Mouse (Mus musculus): Measurements from ENCODE around the gene Dpp8. TPM values are rescaled to one million over a fixed set of nuclear protein-coding genes. Genes with fewer than 3 reads are reported as not detected.

Dpp8 gene
- 10 to 100 TPM; 62.1 to 79.4 TPM for polyA plus RNA-seq (2017; shearing (Covaris generic))

DNA sequence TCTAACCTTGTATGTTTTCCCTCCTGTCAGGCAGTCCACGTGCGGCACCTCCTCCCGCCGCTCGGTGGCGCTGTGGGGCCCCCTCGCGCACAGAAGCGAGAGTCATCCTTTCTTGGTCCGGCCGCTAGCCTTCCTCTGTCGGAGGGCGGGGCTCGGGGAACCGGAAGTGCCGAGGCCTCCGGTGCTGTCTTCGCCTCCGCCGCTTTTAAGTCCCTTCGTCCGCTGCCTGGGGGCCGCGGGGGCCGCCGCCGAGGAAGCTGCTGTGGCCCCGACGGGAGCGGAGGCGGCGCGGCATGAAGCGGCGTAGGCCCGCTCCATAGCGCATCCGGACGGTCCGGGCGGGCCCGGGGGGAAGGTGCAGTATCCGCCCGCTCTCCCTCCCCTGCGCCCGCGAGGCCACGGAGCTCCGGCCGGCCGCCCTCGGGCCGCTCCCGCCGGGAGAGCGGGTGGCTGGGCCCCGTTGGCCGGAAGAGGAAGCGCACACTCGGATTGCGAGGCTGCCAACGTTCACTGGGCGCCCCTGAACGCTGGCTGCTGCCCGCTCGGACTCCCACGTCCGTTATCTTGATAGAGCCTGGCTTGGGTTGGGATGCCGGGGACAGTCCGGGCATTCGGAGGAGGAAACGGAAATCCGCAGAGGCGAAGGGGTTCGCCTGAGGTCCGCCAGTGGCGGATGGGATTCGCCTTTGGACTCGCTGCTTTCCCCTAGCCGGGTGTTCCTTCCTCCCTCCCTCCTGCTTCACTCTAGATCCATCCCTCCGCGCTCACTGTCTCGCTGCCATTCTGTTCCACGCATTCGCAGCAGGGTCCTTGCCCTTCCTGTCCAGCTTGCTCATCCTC lies at the start of gene Dpp8:
Dpp8 (plus strand) TSS at position 146 of the 840 bp plus-strand sequence.

GRCm38 (mm10) chr9:65020991-65021886 lies 11.0 kb upstream of the Dpp8 start, which contains the start of gene Hacd3:
Gene Hacd3 (minus strand): TSS chr9:65021693.

DNA sequence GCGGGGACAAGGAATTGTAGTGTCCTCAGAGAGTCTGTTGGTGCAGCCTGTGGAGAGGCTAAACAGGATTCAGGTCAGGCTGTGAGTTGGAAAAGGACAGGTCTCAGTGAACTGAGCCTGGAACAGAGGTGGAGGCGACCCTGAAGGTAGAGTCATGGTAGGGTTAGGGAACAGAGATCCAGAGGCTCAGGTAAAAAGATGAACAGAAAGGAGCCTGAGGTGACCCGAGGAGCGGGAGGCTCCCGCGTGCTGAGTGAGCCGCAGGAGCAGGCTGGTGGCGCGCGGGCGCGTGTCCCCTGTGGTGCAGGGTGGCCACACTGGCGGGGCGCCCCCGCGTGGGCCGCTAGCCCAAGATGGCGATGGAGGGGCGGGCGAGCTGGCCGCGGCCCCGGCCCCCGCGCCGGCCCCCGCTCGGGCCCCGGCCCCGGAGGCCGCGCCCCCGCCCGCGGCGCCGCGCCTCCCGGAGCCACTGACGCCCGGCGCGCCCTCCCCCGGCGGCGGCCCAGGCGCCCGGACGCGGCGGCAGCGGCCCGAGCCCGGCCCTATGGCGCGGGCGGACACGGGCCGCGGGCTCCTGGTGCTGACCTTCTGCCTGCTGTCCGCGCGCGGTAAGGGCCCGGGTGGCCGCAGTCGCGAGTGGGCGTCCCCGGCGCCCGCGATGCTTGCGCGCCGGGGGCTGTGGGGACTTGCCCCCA lies 68.9 kb downstream of the Dpp8 start, which contains the start of gene Igdcc4:
Igdcc4 (plus strand) TSS at position 496 of the 695 bp plus-strand sequence.

Other genes starting within 250 kb of the Dpp8 start
- 10 to 100 TPM; 20.4 to 25.2 TPM for gene Dennd4a, start 221.1 kb upstream of the Dpp8 start, polyA plus RNA-seq (2017; shearing (Covaris generic))
- gene Slc24a1, start 80.8 kb upstream of the Dpp8 start, polyA plus RNA-seq (2017; shearing (Covaris generic)): under 1 TPM; 0.07 to 0.77 TPM
- gene Ints14, start 71.5 kb upstream of the Dpp8 start, polyA plus RNA-seq (2017; shearing (Covaris generic)): 10 to 100 TPM; 37.2 to 51.1 TPM
- 100 to 1,000 TPM in 1 of 2 experiments, 10 to 100 TPM in 1; 91.7 to 171 TPM for gene Hacd3, start 10.7 kb upstream of the Dpp8 start, polyA plus RNA-seq (2017; shearing (Covaris generic))
- gene Igdcc4, start 69.1 kb downstream of the Dpp8 start, polyA plus RNA-seq (2017; shearing (Covaris generic)): 1 to 10 TPM in 1 of 2 experiments, under 1 TPM in 1; 0.08 to 3.4 TPM
- under 1 TPM; 0.09 to 0.10 TPM for gene Igdcc3, start 108.8 kb downstream of the Dpp8 start, polyA plus RNA-seq (2017; shearing (Covaris generic))
- gene Parp16, start 162.9 kb downstream of the Dpp8 start, polyA plus RNA-seq (2017; shearing (Covaris generic)): 10 to 100 TPM; 10.6 to 25.3 TPM
- gene Cilp, start 232.8 kb downstream of the Dpp8 start, polyA plus RNA-seq (2017; shearing (Covaris generic)): under 1 TPM; 0.04 to 0.49 TPM

All from inflammation-experienced regulatory T-cells (primary cell).